Mouse (Mus musculus): Measurements from ENCODE around the gene Atg3.

Gene Atg3

GRCm38 (mm10) chr16:45158522-45159388 lies at the start of gene Atg3, which contains the start of gene Slc35a5:
Gene Atg3 (plus strand): TSS chr16:45158785.
Gene Slc35a5 (minus strand): TSS chr16:45158706.
- peak; percentile 99 for DNase-seq (ENCODE audit: inconsistent ontology term)

GRCm38 (mm10) chr16:45110498-45110897 lies 48.1 kb upstream of the Atg3 start:
- DNase-seq (ENCODE audit: inconsistent ontology term): peak; percentile 69

DNA sequence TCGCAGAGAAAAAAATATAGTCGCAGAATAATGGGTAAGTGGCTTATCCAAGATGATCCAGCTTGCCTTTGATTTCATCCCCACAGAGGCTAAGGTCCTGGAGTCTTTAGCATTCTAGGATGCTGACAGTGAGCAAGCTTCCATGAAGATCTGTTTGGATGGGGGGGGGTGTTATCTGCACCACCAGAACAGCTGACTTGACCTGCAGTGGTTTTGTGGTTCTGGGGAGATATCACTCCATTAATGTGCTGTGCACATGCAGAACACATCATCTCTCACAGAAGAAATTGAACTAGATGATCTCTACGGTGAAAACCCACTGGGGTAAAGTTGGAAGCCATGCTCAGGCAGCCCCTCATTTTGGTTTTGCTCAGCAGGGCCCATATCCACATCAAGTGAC lies 41.4 kb upstream of the Atg3 start:
- no peak for DNase-seq (ENCODE audit: inconsistent ontology term)

- DNase-seq (ENCODE audit: inconsistent ontology term): no peak
Measured at GRCm38 (mm10) chr16:45118760-45119159, 39.8 kb upstream of the Atg3 start.

DNA sequence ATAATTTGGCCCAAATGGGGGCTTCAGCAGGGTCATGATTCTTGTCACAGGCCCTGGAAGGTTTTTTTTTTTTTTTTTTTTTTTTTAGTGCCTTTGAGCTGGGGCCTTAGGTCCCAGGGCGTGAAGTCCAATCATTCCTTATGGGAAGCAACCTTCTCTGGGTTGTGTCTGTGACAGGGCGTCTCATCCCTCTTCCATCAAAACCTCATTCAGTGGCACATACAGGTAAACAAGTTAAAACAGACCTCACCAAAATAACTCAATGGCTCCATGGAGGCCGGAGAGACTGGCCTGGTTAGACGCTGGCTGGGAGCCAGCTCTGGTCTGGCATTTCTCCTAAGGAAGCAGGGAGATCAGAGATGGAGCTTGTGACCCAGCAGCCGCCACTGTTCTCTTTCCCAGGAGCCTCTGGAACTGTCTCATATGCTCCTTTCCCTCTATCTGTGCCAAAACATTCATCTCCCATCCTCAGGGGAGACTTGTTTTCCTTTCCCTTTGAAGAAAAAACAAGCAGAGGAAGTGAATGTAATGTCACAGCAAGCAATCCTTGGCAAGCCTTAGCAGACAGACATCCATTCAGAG lies 37.6 kb upstream of the Atg3 start:
- peak; percentile 44 for DNase-seq (ENCODE audit: inconsistent ontology term)

- no peak for DNase-seq (ENCODE audit: inconsistent ontology term)
Measured at GRCm38 (mm10) chr16:45122571-45122970, 36.0 kb upstream of the Atg3 start.

DNA sequence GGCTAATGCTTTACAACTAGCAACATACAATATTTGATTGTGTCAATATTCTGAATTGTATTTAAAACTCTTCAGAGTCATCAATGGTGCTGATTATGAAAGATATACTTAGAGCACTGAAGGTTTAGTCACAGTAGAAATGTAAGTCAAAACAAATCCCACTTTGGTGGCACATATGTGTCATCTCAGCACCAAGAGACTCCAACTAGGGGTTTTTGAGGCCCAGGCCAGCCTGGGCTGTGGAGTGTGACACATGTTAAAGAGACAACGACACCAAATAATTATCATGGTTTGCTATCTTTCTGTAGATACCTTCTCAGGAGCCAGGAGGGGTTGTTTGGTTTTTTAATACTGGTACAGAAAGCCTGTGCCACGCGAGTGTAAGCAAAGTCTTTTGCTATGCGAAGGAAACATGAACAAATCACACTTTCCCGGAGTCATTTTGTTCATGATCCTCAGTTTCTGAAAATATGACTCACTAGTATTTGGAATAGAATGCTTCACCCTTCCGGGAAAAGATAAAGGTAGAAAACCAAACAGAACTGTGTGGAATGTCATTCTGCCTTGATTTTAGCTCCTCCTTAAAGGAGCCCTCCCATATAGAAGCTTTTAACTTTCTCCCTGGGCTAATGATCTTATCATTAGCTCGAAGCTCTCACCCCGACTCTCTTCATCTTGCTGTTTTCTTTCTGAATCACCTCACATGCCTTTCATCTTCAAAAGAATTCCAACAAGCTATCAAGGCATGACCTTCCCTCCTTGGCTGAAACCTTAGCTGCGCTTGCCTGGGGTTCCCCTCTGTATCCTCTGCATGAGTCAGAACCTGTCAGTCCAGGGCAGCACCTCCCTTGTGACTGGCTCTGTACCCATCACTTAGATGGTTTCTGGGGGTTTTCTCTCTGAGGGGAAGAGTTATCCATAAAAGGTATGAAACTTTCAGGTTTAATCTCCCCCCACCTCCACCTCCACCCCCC lies 34.1 kb upstream of the Atg3 start:
- peak; percentile 60 for DNase-seq (ENCODE audit: inconsistent ontology term)

DNA sequence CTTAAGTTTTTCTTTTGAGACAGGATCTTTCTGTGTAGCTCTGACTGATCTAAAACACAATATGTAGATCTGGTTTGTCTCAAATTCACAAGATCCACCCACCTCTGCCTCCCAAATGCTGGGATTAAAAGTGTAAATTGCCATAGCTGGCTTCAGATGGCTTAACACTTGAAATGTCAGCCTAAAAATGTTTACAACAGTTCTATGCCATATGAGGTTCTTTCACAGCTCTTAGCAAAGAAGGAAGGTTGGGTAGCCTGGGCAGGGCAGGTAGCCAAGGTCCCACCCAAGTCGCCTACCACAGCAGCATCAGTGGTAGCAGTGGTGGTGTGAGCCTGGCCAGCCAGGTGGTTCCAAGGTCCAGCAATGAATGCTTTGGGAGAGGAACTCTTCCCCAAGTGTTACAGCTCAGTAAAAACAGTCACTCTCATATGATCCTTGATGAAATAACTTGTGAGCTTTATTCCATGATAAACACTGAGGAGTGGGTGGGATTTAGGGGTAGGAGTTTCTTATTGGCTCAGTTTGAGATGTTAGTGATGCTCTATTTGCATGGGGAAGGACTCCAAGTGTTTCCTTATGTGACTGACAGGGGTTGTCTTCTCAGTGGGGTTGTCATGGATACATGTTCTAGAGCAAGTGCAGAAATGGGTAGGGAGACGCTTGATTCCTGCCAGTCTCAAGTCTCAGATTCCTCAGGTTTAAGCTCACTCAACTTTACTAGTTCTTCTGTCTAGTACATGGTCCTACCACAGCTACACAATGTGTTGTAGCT lies 30.5 kb upstream of the Atg3 start:
- DNase-seq (ENCODE audit: inconsistent ontology term): no peak

GRCm38 (mm10) chr16:45141711-45142110 lies 16.9 kb upstream of the Atg3 start:
- peak; percentile 66 for DNase-seq (ENCODE audit: inconsistent ontology term)

DNA sequence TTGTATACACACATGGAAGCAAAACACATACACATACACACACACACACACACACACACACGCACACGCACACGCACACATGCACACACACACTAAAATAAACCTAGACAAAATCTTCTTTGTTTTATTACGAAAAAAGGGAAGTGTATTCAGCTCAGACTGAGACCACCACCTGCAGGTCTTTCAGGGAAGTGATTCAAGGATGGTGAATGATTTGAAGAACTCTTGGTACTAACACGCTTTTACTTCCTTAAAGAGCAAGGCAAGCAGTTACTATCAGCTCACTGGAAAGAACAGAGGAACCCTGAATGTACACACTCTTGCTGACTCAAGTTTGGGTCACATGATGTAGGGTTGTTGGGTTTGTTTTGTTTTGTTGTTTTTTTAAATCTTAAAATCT lies 16.0 kb upstream of the Atg3 start:
- DNase-seq (ENCODE audit: inconsistent ontology term): no peak

DNA sequence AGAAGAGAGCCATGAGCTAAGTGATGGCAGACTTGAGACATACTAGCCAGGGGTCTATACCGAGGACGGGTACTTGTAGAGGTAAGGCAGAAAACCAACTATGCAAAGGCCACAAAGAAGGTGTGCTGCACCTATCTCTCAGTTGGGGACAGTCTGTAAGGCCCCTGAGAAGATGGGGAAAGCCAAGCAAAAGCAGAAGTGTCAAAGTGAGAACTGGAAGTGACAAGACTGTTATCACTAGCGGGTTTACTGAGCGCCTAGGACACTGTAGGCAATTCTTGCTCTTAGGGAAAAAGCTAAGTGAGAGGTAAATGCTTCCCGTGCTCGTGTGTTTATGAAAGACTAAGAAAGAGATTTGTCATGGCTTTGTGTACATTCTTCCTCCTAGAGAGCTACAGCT lies 13.5 kb upstream of the Atg3 start:
- no peak for DNase-seq (ENCODE audit: inconsistent ontology term)

DNA sequence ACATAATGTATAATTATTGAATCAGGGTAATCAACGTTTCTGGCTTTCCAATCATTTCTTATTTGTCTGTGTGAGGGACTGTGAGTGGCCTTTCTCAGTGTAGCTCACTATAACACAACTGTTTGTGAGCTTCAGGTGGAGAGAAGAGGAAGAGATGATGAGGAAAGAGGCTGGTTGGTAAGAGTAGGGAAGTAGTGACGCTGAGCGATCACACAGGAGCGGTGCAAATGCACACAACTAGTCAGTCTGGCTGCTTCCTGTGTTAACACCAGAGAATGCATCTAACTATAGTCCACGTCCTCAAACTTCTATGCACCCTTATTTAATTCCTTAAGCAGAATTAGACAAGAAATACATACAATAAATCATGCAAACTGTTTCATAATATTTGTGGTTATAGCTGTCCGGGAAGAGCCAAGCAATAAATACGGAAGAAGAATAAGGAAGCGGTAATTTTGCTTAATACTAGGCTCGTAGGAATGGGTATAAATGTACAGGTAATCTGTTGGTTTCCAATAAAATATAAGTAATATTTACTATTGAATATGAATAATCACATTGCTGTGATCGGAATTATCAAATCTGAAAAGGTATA lies 10.0 kb upstream of the Atg3 start:
- no peak for DNase-seq (ENCODE audit: inconsistent ontology term)

DNA sequence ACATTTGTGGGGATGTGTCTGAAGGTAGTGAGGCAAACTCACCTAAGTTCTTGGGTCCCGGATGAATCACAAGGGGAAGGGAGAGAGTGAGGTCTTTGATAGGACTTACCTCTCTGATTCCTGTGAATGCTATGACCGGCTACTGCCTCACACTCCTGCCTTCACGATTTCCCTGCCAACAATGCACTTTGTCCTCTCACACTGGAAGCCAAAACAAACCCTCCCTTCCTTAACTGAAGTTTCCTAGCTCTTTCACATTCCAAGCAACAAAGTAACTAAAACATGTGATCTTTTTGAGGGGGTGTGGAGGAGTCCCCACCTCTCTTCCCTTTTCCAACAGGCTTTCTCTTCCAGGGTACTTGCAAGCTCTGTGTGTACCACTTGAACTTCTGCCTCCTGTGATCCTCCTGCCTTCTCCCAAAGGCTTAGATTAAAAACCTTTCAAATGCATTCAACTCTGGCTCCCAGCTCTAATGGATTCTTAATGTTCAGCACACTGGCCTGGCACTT lies 3.8 kb upstream of the Atg3 start:
- DNase-seq (ENCODE audit: inconsistent ontology term): no peak

DNA sequence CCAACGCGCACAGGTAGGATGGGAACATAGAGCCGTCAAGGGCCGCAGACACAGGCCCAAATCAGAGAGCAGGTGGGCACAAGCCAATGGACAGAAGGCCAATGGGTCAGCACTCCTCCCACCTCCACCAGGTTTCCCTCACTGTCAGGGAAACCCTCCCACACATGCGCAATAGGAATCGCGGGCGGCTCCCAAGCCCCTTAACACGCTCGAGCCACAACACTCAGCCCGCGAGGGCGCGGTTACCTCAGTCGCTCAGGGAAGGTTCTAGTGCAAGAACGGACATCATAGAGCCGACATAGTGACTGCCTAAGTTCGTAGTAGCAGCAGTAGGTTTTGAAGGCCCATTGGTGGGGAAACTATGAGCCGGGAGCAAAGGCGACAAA lies 456 bp upstream of the Atg3 start:
- DNase-seq (ENCODE audit: inconsistent ontology term): peak; percentile 79

- DNase-seq (ENCODE audit: inconsistent ontology term): no peak
Measured at GRCm38 (mm10) chr16:45159389-45159716, 768 bp downstream of the Atg3 start.

DNA sequence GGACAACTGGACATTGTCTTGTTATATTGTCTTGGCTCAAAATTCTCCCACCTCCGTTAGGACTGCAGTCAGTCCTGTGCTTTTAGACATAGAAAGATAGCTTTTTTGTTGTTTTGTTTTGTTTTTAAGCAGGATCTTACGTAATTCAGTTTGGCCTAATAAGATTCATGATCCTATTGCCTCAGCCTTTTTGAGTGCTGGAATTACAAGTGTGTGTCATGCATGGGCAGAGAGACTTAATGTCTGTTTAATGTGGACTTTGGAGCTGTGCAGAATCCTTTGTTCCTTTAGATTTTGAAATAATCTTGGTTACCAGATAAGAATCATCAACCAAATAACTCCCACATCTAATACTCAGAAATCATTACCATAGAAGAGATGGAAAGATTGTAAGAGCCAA lies 20.0 kb downstream of the Atg3 start:
- no peak for DNase-seq (ENCODE audit: inconsistent ontology term)

DNA sequence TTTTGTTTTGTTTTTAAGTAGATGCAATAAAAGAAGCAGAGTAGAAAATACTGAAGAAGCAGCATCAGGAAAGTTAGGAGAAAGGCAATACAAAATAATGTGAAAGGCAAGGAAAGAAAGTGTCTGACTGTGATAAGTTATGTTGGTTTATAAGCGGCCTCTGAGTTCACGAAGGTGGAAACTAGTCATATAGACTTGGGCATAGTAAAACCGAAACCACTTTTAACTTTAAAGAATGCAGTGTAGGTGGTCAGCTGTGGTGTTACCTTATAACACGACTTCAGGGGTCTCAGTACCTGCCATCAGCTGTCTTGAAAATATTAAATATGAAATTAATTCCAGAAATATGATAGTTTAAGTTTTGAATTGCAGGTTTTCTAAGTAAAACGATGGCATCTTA lies 23.2 kb downstream of the Atg3 start:
- DNase-seq (ENCODE audit: inconsistent ontology term): no peak

DNA sequence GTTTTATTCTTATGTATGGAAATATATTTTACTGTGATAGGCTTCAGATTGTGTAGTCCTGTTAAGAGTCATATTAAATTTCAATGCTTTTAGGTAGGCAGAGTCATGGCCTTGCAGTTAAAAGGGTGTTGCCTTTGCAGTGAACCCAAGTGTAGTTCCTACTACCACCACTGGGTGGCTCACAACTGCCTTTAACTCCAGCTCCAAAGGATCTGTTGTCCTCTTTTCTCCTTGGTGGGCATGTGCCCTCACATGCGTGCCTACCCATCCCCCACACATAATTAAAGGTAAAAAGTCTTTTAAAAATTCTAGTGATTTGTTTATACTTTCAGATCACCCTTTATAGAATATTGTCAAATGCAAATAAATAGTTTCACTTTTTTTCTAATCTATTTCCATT lies 34.0 kb downstream of the Atg3 start:
- peak; percentile 53 for DNase-seq (ENCODE audit: inconsistent ontology term)

DNA sequence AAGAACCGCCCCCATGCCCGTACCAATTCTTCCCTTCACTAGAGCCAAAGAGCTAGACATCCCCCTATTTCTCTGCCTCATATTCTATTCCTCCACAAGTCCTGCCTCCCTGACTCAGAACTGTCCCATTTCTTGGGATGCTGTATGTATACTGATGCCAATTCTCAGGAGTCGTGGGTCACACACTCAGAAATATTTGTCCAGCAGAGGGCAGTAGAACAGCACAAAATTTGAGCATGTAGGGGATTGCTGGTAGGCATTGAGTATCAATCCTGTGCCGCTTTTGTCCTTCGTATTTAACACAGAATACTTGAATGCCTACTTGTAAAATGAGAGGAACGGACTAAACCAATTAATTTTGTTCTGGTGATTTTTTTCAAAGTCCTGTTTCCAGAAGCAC lies 38.2 kb downstream of the Atg3 start:
- peak; percentile 74 for DNase-seq (ENCODE audit: inconsistent ontology term)

DNA sequence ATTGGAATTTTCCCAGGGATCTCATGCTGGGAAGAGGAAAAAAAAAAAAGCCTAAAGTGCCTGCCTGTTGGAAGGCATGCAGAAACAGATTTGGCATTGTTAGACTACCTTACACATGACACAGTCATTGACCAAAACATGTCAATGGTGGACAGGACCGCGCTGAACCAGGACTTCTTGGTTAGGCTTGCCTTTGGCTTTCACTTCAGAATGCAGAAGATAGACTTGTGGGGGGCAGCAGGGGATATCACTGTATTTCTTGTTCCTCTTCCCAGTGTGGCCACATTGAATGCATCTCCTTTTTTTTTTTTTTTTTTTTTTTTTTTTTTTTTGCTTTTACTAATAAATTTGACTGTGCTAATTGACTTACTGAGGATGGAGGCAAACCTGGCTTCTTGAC lies 42.8 kb downstream of the Atg3 start:
- no peak for DNase-seq (ENCODE audit: inconsistent ontology term)

GRCm38 (mm10) chr16:45204438-45204837 lies 45.9 kb downstream of the Atg3 start:
- no peak for DNase-seq (ENCODE audit: inconsistent ontology term)

All from Muller cell, postnatal 12 days (primary cell).